Mouse (Mus musculus) hindbrain, embryonic 14.5 days (tissue): ENCODE measurements around the gene Bpifb1. TPM values are rescaled to one million over a fixed set of nuclear protein-coding genes. Genes with fewer than 3 reads are reported as not detected.
"Not testable (repeated sequence)": the region's sequence is repeated elsewhere in the genome, so short reads cannot be mapped to it uniquely, and the experiment has no call there.

ENCODE experiments used
- ATAC-seq: fragments of 200-750 bp; cut with Nextera tagmentation; 2 replicates; pipeline ENCODE4 v1.8.0; 2017; ENCODE audit warnings: moderate number of reproducible peaks, mild to moderate bottlenecking, moderate TSS enrichment, moderate library complexity; ENCODE audit not compliant: low FRiP score
- DNase-seq: peaks from one replicate; pipeline ENCODE4 v3.0.0-alpha.2; 2015; ENCODE audit warnings: low spot score
- H3K27ac ChIP-seq: fragments of 300-500 bp; sonication (generic); 2 replicates; pipeline ENCODE4 v1.5.1; 2014; ENCODE audit warnings: mild to moderate bottlenecking, moderate library complexity
- H3K27me3 ChIP-seq: fragments of 300-500 bp; sonication (generic); 2 replicates; pipeline ENCODE4 v1.6.1; 2014; ENCODE audit warnings: mild to moderate bottlenecking, low read length, mixed read lengths; ENCODE audit not compliant: control insufficient read depth, insufficient read depth
- H3K36me3 ChIP-seq: fragments of 300-500 bp; sonication (generic); replicated peaks from 2 replicates; pipeline ENCODE4 v1.6.1; 2014; ENCODE audit not compliant: control insufficient read depth, insufficient read depth
- H3K4me1 ChIP-seq: fragments of 300-500 bp; sonication (generic); replicated peaks from 2 replicates; pipeline ENCODE4 v1.6.1; 2014; ENCODE audit warnings: antibody characterized with exemption, low read length, mixed read lengths; ENCODE audit not compliant: control insufficient read depth, insufficient read depth
- H3K4me2 ChIP-seq: fragments of 300-500 bp; sonication (generic); replicated peaks from 2 replicates; pipeline ENCODE4 v1.6.1; 2014; ENCODE audit warnings: mild to moderate bottlenecking, moderate library complexity
- H3K4me3 ChIP-seq: fragments of 300-500 bp; sonication (generic); replicated peaks from 2 replicates; pipeline ENCODE4 v1.5.1; 2014; ENCODE audit warnings: mild to moderate bottlenecking, low read length
- H3K9ac ChIP-seq: fragments of 300-500 bp; sonication (generic); 2 replicates; pipeline ENCODE4 v1.6.1; 2014
- H3K9me3 ChIP-seq: fragments of 300-500 bp; sonication (generic); 2 replicates; pipeline ENCODE4 v1.6.1; 2016; ENCODE audit warnings: low read length; ENCODE audit not compliant: control insufficient read depth
- WGBS: fragments of 180-500 bp; shearing (Covaris S2); extraction: QIAGEN DNeasy Blood & Tissue Kit; methylation state at CpG from one replicate; pipeline ENCODE4 v1.1.7; 2014; 5-methylcytosine and 5-hydroxymethylcytosine counted together
- polyA plus RNA-seq: library from polyadenylated mRNA; unstranded; fragments of >200 nt; fragmentation: Nextera tagmentation; extraction: Ambion mirVana; gene quantifications from 2 replicates; pipeline ENCODE4 v1.2.1, GENCODE M21; 2014

Gene Bpifb1
- polyA plus RNA-seq, 1 experiment from 2014 or later: 0.27 TPM

GRCm38 (mm10) chr2:154264397-154264796 lies 73.8 kb downstream of the Bpifb1 start:
- DNase-seq, H3K4me3 ChIP-seq, ATAC-seq, H3K36me3 ChIP-seq, H3K4me1 ChIP-seq, H3K27ac ChIP-seq, H3K4me2 ChIP-seq, H3K9ac ChIP-seq, H3K27me3 ChIP-seq, H3K9me3 ChIP-seq: not testable (repeated sequence)
- 74% methylated on average over 3 of the region's 3 CpGs for WGBS

Other genes starting within 250 kb of the Bpifb1 start
- not detected in 2 replicates for gene Bpifa6, start 215.9 kb upstream of the Bpifb1 start, polyA plus RNA-seq
- gene Bpifa2, start 182.6 kb upstream of the Bpifb1 start, polyA plus RNA-seq: not detected in 2 replicates
- gene Bpifa3, start 60.5 kb upstream of the Bpifb1 start, polyA plus RNA-seq: not detected in 2 replicates
- not detected in 2 replicates for gene Bpifa1, start 47.9 kb upstream of the Bpifb1 start, polyA plus RNA-seq
- gene Bpifa5, start 28.2 kb upstream of the Bpifb1 start, polyA plus RNA-seq: not detected in 2 replicates
- 0.17 and 0.78 TPM in 2 replicates for gene Bpifb5, start 32.9 kb downstream of the Bpifb1 start, polyA plus RNA-seq
- gene Bpifb9a, start 67.0 kb downstream of the Bpifb1 start, polyA plus RNA-seq: not detected in 2 replicates
- gene Bpifb9b, start 116.4 kb downstream of the Bpifb1 start, polyA plus RNA-seq: not detected in 2 replicates
- 14.2 and 20.3 TPM in 2 replicates for gene Cdk5rap1, start 182.2 kb downstream of the Bpifb1 start, polyA plus RNA-seq
- 7.0 and 7.1 TPM in 2 replicates for gene Snta1, start 217.3 kb downstream of the Bpifb1 start, polyA plus RNA-seq
- gene Cbfa2t2, start 245.7 kb downstream of the Bpifb1 start, polyA plus RNA-seq: 44.6 and 48.0 TPM in 2 replicates